Mouse (Mus musculus) embryonic facial prominence, embryonic 10.5 days (tissue): ENCODE results near the gene Gpr156. TPM values are rescaled to one million over a fixed set of nuclear protein-coding genes. Genes with fewer than 3 reads are reported as not detected.

Experiments
- DNase-seq: peaks from one replicate; pipeline ENCODE4 v3.0.0-alpha.2; 2017; ENCODE audit warnings: low spot score
- H3K27ac ChIP-seq: fragments of 300-500 bp; sonication (generic); replicated peaks from 2 replicates; pipeline ENCODE4 v1.5.1; 2016; ENCODE audit warnings: mild to moderate bottlenecking
- H3K27me3 ChIP-seq: fragments of 300-500 bp; sonication (generic); replicated peaks from 2 replicates; pipeline ENCODE4 v1.6.1; 2016; ENCODE audit warnings: low read depth, mild to moderate bottlenecking; ENCODE audit not compliant: poor library complexity, severe bottlenecking
- H3K36me3 ChIP-seq: fragments of 300-500 bp; sonication (generic); replicated peaks from 2 replicates; pipeline ENCODE4 v1.6.1; 2016; ENCODE audit warnings: mild to moderate bottlenecking, moderate library complexity
- H3K4me1 ChIP-seq: fragments of 300-500 bp; sonication (generic); 2 replicates; pipeline ENCODE4 v1.6.1; 2016
- H3K4me3 ChIP-seq: fragments of 300-500 bp; sonication (generic); 2 replicates; pipeline ENCODE4 v1.5.1; 2016; ENCODE audit warnings: mild to moderate bottlenecking, moderate library complexity
- H3K9me3 ChIP-seq: fragments of 300-500 bp; sonication (generic); 2 replicates; pipeline ENCODE4 v1.6.1; 2016; ENCODE audit warnings: mild to moderate bottlenecking
- WGBS: fragments of 180-500 bp; shearing (Covaris S2); methylation state at CpG from one replicate; pipeline ENCODE4 v1.1.7; 2016; 5-methylcytosine and 5-hydroxymethylcytosine counted together
- polyA plus RNA-seq: library from polyadenylated mRNA; unstranded; fragments of >200 nt; fragmentation: Nextera tagmentation; extraction: Ambion mirVana; gene quantifications from 2 replicates; pipeline ENCODE4 v1.2.1, GENCODE M21; 2016

Gpr156 gene
- polyA plus RNA-seq, 1 experiment from 2014 or later, result 1.2 TPM

DNA sequence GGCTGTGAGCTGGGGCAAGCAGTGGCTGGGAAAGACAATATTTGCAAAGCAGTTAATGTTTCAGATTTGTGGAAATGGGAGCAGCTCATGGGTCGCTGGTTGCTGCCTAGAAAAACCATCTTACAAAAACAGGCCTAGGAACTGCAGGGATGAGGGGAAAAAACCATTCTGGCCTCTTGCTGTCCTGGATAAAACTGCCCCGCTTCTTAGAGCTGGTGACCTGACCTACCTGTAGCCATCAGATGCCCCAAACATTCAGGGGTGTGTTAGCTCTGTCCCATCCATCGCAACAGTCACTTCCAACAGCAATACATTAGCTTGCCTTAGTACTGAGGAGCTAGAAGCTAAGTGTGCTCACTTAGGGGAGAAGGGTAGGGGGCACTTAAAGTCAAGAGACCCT lies 27.3 kb upstream of the Gpr156 start:
- H3K4me3 ChIP-seq, result no peak overlapping the region
- H3K27me3 ChIP-seq, result no peaks in the 10 kb centered on the region
- 94% methylated on average over 3 of the region's 3 CpGs for WGBS
- DNase-seq, result no peak
- no peak overlapping the region for H3K27ac ChIP-seq
- H3K4me1 ChIP-seq, result peaks cover 16% of the 10 kb centered on the region
- H3K9me3 ChIP-seq, result no peaks in the 10 kb centered on the region
- H3K36me3 ChIP-seq, result peaks cover 20% of the 10 kb centered on the region

DNA sequence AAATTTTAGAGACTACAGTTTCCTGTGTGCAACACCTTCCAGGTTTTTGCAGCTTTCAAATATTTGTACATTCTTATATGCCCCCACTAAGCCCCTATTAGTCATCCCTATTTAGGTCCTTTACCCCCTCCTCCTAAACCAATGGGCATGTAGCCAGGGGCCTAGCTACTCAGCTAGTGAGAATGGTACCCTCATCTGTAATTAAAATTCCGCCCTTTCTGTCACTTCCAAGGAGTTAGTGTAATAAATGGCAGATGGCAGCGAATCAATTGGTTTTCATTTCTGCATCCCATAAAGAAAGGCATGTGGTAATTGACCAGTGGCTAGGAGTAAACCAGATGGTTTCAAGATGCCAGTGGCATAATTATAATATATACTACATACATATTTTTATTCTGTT lies 23.6 kb upstream of the Gpr156 start:
- peaks cover 7% of the 10 kb centered on the region; the same call in 1 of the 2 replicates for H3K36me3 ChIP-seq
- H3K4me1 ChIP-seq, result peaks cover 16% of the 10 kb centered on the region
- no peak overlapping the region for H3K4me3 ChIP-seq
- 63% methylated on average over 2 of the region's 2 CpGs for WGBS
- DNase-seq, result no peak
- no peaks in the 10 kb centered on the region for H3K27me3 ChIP-seq
- no peaks in the 10 kb centered on the region for H3K9me3 ChIP-seq
- H3K27ac ChIP-seq, result no peak overlapping the region

DNA sequence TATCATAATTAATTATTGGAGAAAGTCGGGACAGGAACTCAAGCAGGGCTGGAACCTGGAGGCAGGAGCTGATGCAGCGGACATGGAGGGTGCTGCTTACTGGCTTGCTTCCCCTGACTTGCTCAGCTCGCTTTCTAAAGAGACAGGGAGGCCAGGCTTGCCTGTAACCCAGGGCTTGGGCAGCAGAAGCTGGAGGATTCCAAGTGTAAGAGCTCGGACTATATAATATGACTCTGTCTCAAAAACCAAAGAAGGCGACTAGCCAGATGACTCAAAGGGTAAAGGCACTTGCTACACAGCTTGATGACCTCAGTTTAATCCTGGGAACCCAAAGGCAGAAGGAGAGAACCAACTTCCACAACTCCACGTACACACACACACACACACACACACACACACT lies 22.9 kb upstream of the Gpr156 start:
- H3K27ac ChIP-seq, result no peak overlapping the region
- peaks cover 16% of the 10 kb centered on the region for H3K4me1 ChIP-seq
- no peak for DNase-seq
- H3K9me3 ChIP-seq, result no peaks in the 10 kb centered on the region
- H3K27me3 ChIP-seq, result no peaks in the 10 kb centered on the region
- peaks cover 7% of the 10 kb centered on the region; the same call in 1 of the 2 replicates for H3K36me3 ChIP-seq
- no peak overlapping the region for H3K4me3 ChIP-seq
- WGBS, result 73% methylated on average over 6 of the region's 6 CpGs

DNA sequence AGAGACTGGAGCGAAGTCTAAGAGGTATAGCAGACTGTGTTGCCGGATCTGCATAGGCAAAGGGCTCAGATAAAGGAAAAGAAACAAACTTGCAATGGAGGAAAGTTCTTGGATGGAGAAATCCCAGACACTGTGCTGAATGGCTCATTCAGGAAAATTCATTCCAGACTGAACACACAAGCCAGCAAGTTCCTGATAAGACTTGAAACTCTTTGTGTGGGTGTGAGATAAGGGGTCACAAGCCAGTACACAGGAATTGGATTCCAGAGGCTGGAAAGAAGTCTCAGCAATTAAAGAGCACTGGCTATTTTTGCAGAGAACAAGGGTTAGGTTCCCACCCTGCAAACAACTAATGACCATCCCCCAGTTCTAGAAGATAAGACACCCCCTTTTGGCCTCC lies 22.4 kb upstream of the Gpr156 start:
- no peak for DNase-seq
- peaks cover 4% of the 10 kb centered on the region; the same call in 1 of the 2 replicates for H3K36me3 ChIP-seq
- H3K4me3 ChIP-seq, result no peak overlapping the region
- H3K4me1 ChIP-seq, result peaks cover 16% of the 10 kb centered on the region
- H3K27me3 ChIP-seq, result no peaks in the 10 kb centered on the region
- H3K27ac ChIP-seq, result no peak overlapping the region
- H3K9me3 ChIP-seq, result no peaks in the 10 kb centered on the region
- 85% methylated on average over 2 of the region's 2 CpGs for WGBS

DNA sequence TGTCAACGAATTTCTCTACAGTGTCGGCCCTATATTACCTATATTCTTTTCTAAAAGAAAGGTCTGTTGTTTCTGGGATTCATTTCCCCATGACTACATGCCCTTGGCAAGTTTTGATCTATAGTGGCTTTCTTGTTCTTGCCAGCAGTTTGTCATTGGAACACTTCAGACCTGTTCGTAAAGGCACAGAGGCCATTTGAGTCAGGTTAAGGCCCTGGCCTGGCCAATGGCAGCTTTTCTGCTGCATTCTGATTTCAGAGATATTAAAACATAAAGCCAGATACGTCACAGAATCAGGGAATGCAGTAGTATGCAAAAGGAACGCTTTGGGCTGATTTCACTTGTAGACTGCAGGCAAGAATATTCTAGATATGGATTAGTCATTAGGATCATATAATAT lies 17.5 kb upstream of the Gpr156 start:
- WGBS, result 80% methylated on average over 5 of the region's 5 CpGs
- H3K4me1 ChIP-seq, result peaks cover 10% of the 10 kb centered on the region; the same call in 1 of the 2 replicates
- no peaks in the 10 kb centered on the region for H3K36me3 ChIP-seq
- no peak for DNase-seq
- no peak overlapping the region for H3K27ac ChIP-seq
- no peaks in the 10 kb centered on the region for H3K27me3 ChIP-seq
- H3K4me3 ChIP-seq, result no peak overlapping the region
- no peaks in the 10 kb centered on the region for H3K9me3 ChIP-seq

DNA sequence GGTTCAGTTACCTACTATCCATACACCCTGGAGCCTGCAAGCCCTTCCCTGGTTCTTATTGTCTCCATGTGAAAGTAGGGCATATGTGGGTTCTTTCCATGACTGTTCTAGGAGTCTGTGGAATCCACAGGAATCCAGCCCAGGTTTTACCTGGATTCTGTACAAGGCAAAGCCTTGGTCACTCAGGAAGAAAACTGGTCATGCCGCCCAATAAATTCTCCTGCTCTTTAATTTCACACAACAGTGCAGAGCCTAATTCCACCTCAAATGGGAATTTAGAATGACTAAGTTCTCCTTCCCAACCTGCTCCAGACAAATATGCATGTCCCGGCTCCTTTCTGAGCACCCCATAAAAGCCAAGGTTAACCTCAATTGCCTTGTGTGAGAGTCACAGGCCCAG lies 16.9 kb upstream of the Gpr156 start:
- Histone ChIP-seq H3K4me3 (no peak overlapping the region), H3K9me3 (no peaks in the 10 kb centered on the region), H3K27ac (no peak overlapping the region), H3K4me1 (peaks cover 10% of the 10 kb centered on the region; the same call in 1 of the 2 replicates), H3K36me3 (no peaks in the 10 kb centered on the region), H3K27me3 (no peaks in the 10 kb centered on the region)
- 42% methylated on average over 2 of the region's 2 CpGs for WGBS
- DNase-seq, result no peak

DNA sequence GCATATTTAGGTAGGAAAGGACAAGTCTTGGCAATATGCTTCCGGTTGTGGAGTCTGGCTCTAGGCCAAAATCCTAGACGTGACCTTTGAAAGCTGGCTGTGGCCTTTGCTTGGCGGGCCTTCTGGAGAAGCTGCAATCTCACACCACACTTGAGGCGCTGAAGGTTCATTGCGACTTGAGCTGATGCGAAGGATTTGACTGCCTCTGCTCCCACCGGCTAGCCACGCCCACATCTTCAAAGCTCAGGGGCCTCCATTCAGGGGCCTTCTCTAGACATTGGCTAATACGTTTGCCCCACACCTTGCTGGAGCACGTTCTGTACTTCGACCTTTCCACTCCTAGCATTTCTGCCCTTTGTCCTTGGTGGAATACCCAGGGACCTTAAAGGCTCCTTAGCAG lies 15.0 kb upstream of the Gpr156 start:
- no peak overlapping the region for H3K4me3 ChIP-seq
- no peaks in the 10 kb centered on the region for H3K27me3 ChIP-seq
- no peak for DNase-seq
- 43% methylated on average over 11 of the region's 11 CpGs for WGBS
- no peaks in the 10 kb centered on the region for H3K9me3 ChIP-seq
- peaks cover 10% of the 10 kb centered on the region; the same call in 1 of the 2 replicates for H3K4me1 ChIP-seq
- H3K36me3 ChIP-seq, result no peaks in the 10 kb centered on the region
- no peak overlapping the region for H3K27ac ChIP-seq

DNA sequence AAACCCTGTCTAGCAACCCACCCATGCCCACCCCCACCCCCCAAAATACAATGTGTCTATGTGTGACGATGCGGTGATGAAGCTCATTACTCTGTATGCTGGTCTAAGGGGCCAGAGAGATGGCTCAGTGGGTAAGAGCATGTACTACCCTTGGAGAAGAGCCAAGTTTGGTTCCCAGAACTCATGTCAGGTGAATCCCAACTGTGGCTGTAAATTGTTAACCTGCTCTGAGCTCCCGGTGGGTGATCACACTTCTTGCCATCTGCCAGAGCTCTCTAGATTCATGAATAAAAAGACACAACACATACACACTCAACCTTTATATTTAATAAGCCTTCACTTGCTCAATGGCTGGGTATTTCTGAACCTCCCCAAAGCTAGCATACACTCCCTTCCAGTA lies 9.8 kb upstream of the Gpr156 start:
- no peak for DNase-seq
- WGBS, result 96% methylated on average over 3 of the region's 3 CpGs
- no peak overlapping the region for H3K4me3 ChIP-seq
- H3K9me3 ChIP-seq, result no peaks in the 10 kb centered on the region
- H3K36me3 ChIP-seq, result no peaks in the 10 kb centered on the region
- no peak overlapping the region for H3K27ac ChIP-seq
- no peaks in the 10 kb centered on the region for H3K27me3 ChIP-seq
- H3K4me1 ChIP-seq, result peaks cover 6% of the 10 kb centered on the region; the same call in 1 of the 2 replicates

DNA sequence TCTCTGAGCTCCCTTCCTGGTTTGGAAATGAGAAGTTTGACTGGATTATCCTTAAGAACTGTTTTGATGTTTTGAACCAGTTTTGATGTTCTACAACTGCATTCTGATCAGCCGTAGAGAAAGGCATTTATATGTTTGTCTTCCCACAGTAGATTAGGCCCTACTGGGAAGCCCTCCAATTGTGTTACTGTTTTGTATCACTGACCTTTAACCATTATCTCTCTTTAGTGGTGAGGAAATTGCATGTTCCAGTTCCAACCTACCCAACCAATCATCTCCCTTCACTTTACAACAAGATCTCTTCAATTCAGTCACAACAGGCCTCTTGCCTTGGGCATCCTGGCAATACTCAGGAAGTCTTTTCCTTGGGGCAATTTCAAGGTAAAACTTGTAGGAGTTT lies 5.2 kb upstream of the Gpr156 start:
- DNase-seq, result no peak
- peaks cover 10% of the 10 kb centered on the region; the same call in 1 of the 2 replicates for H3K4me1 ChIP-seq
- H3K4me3 ChIP-seq, result no peak overlapping the region
- WGBS, result 76% methylated on average over 1 of the region's 1 CpGs
- no peaks in the 10 kb centered on the region for H3K9me3 ChIP-seq
- H3K27me3 ChIP-seq, result peaks cover 21% of the 10 kb centered on the region
- H3K27ac ChIP-seq, result no peak overlapping the region
- no peaks in the 10 kb centered on the region for H3K36me3 ChIP-seq

DNA sequence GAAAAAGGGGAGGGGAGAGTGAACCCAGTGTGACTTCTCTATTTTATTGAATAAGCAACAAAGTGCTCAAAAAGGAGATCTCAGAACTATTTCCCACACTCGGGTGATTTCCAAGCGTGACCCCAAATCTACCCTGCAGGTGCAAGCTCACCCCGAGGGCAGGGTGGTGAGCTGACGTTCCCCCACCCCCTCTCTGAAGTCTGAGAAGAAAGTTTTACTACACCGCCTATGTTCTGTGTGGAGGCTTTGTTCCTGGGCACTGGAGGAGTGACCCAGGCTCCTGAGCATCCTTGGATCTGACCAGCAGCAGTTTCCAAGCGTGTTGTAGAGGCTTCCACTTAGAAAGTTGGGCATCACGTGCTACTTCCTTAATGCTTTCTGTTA lies 514 bp downstream of the Gpr156 start:
- no peak overlapping the region for H3K27ac ChIP-seq
- no peaks in the 10 kb centered on the region for H3K9me3 ChIP-seq
- no peaks in the 10 kb centered on the region for H3K36me3 ChIP-seq
- peak; percentile 18 for DNase-seq
- peak overlapping the region; percentile 62 for H3K4me3 ChIP-seq
- H3K27me3 ChIP-seq, result peaks cover 43% of the 10 kb centered on the region
- H3K4me1 ChIP-seq, result peaks cover 15% of the 10 kb centered on the region
- 13% methylated on average over 7 of the region's 7 CpGs for WGBS

DNA sequence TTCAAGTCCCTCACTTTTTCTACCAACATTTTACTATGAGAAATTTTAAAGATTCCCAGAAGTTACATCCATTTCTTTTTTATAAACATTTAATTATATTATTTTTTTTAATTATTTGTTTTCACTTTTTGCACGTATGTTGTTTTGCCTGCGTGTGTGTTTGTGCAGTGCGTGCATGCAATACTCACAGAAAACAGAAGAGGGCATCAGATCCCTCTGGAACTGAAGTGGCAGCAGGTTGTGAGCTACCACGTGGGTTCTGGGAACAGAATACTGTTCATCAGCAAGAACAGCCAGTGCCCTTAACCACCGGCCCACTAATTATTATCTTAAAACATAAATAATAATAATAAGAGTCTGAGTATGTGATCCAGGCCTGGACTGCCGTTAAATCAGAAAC lies 2.7 kb downstream of the Gpr156 start:
- Histone ChIP-seq H3K27me3 (peaks cover 43% of the 10 kb centered on the region), H3K4me3 (no peak overlapping the region), H3K27ac (no peak overlapping the region), H3K36me3 (no peaks in the 10 kb centered on the region), H3K9me3 (no peaks in the 10 kb centered on the region), H3K4me1 (peaks cover 15% of the 10 kb centered on the region)
- 85% methylated on average over 6 of the region's 6 CpGs for WGBS
- DNase-seq, result no peak

DNA sequence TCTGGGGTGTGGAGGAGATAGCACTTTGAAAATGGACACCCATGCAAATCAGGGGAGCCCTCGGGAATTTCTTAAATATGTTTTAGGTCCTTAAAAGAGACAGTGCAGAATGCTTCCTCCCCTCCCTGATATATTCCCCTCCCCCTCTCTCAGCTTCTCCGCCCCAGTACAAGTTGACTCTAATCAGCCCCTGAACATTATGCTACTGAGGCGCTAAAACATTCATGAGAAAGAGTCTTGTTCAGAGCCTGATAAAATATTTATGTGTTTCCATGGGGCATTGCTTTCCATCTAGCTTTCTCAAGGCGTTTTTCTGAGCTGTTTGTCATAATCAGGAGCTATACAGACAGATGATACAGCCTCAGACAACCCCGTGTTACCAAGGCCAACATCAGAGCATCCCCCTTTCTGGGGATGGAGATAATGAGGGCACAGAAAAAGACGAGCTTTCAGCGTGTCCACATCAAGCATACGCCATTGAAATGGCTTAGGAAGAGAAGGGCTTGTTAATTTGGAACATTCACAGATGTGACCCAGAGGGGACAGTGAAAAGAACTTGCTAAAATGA lies 4.6 kb downstream of the Gpr156 start:
- peaks cover 24% of the 10 kb centered on the region for H3K27me3 ChIP-seq
- no peaks in the 10 kb centered on the region for H3K36me3 ChIP-seq
- H3K27ac ChIP-seq, result no peak overlapping the region
- 68% methylated on average over 8 of the region's 8 CpGs for WGBS
- H3K4me3 ChIP-seq, result no peak overlapping the region
- peaks cover 13% of the 10 kb centered on the region for H3K4me1 ChIP-seq
- no peak for DNase-seq
- H3K9me3 ChIP-seq, result no peaks in the 10 kb centered on the region

DNA sequence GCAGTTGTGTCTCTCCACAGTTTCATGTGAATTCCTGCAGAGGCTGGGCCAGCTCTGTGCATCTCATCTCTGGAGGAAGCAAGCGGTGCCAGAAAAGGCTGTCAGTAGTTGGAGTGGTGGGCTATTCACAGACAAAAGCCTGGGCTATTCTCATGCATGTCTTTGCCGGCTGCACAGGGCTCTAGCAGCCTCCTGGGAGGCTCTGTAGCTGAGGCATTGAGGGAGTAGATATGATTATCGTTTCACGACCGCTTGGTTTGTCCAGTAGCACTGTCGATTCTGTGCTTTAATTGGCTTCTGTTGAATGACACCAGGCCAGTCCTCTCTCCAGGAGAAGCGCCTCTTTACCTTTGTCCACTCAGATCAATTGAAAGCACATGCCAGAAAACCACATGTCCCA lies 9.8 kb downstream of the Gpr156 start:
- H3K36me3 ChIP-seq, result no peaks in the 10 kb centered on the region
- no peak overlapping the region for H3K4me3 ChIP-seq
- no peaks in the 10 kb centered on the region for H3K9me3 ChIP-seq
- H3K27me3 ChIP-seq, result no peaks in the 10 kb centered on the region
- peaks cover 13% of the 10 kb centered on the region for H3K4me1 ChIP-seq
- no peak overlapping the region for H3K27ac ChIP-seq
- 25% methylated on average over 7 of the region's 7 CpGs for WGBS
- DNase-seq, result no peak
